Comparison of ENCODE assay signal across 27 mouse cellular contexts in the genomic region with DNA sequence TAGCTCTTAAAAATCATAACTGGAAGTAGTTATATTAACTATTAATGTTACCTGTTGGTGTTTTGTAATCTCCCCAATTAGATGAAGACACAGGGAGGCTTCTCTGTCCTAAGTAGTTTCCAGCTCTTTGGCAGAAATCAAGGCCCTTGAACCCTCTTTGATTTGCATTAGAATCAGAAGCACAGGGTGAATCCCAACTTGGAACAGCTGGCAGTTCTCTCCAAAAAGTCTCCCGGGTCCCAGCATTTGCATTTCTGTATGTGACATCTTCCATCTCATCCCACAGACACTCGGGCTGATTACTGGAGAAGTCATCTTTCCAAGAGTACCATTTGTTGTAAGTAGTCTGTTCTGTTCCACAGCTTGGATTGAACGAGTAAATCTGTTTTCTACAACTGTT. TPM values are rescaled to one million over a fixed set of nuclear protein-coding genes. Genes with fewer than 3 reads are reported as not detected.
"Had no signal": no experiment of that assay in that cellular context is flagged by ENCODE, and none has a peak within 500 bp of the region (broad histone marks: within the 10 kb centered on the region; RNA-seq: fewer than 3 reads in every experiment).

No protein-coding gene starts in this region.

- ATAC-seq: hindbrain, postnatal 0 days; intestine, embryonic 16.5 days; liver, embryonic 12.5 days had no signal

- H3K27me3 ChIP-seq: heart, embryonic 12.5 days; hindbrain, embryonic 12.5 days; kidney, embryonic 15.5 days; limb, embryonic 13.5 days; limb, embryonic 15.5 days; liver, embryonic 12.5 days had no signal

- DNase-seq: gastrocnemius, adult 2 months; gastrocnemius, postnatal 10 days; gastrocnemius, postnatal 25 days; heart, adult 18-20 months; heart, postnatal 10 days; heart, postnatal 4 days; kidney, adult 11 months; kidney, adult 2 months; kidney, adult 9 months; kidney, postnatal 14 days; kidney, postnatal 36 days; layer of hippocampus, adult 9-11 months; layer of hippocampus, postnatal 36 days; left cerebral cortex, postnatal 4 days had no signal

- H3K4me1 ChIP-seq: heart, embryonic 10.5 days; heart, embryonic 12.5 days; kidney, embryonic 15.5 days; limb, embryonic 13.5 days; limb, embryonic 15.5 days; liver, embryonic 12.5 days had no signal

- H3K4me3 ChIP-seq: gastrocnemius, adult 2 months; heart, embryonic 10.5 days; heart, embryonic 12.5 days; hindbrain, embryonic 10.5 days; hindbrain, embryonic 12.5 days; kidney, embryonic 15.5 days; limb, embryonic 13.5 days; limb, embryonic 15.5 days; liver, embryonic 12.5 days had no signal

- H3K36me3 ChIP-seq: heart, embryonic 10.5 days; hindbrain, embryonic 10.5 days; liver, embryonic 12.5 days had no signal

- H3K9me3 ChIP-seq: heart, embryonic 10.5 days; hindbrain, embryonic 10.5 days; hindbrain, embryonic 12.5 days; kidney, embryonic 15.5 days; limb, embryonic 13.5 days; limb, embryonic 15.5 days; liver, embryonic 12.5 days had no signal

RNA-seq across cellular contexts. Expression of a gene that starts 44.2 kb away (rescaled TPM):
- total RNA-seq: granulocyte monocyte progenitor cell, adult 5-6 weeks; hindbrain, postnatal 0 days; liver, adult 2 months had no signal
- polyA plus RNA-seq: kidney, adult 2 months; large intestine, adult 2 months; liver, adult 2 months had no signal
